Mouse (Mus musculus) kidney, adult 18-20 months (tissue): ENCODE results near the gene 4921536K21Rik.
A peak's percentile ranks its signal among the peaks of the same experiment; 100 is the strongest.

Source experiments
- DNase-seq: peaks from one replicate; pipeline ENCODE4 v3.0.0; 2021

4921536K21Rik gene

DNA sequence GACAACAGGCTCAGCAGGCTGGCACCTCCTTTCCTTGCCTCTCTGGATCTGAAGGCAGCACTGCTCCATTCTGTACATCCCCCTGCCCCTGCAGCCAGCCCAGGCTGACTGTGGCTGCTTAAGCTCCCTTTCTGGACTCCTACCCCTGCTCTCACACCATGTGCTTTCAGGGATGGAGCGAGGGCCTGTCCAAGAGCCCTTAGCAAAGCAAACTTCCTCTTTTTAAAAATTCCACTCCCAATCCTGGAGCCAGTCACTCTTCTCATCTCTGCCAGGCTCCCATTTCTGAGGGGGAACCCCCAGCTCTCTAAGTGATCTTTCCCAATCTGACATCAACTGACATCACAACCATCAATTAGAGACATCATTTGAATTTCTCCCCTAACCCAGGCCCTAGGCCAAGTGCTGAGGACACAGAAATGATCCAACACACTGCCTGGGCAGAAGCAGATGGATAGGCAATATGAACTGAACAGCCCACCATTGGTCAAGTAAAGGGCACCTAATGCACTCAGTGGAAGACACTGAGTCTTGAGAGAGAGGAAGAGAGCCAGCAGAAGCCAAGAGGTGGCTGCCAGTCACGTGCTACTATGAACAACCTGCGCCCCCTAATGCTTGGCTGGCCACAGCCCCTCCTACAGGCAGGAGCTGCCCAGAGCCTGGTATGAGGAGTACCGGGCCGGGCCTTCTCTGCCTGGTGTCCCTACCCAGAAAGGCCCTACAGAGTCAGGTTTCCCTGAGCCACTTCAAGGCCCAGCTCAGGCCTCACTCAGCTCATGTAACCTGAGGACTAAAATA, 15.8 kb upstream of the 4921536K21Rik start:
- peak; percentile 11 for DNase-seq

DNA sequence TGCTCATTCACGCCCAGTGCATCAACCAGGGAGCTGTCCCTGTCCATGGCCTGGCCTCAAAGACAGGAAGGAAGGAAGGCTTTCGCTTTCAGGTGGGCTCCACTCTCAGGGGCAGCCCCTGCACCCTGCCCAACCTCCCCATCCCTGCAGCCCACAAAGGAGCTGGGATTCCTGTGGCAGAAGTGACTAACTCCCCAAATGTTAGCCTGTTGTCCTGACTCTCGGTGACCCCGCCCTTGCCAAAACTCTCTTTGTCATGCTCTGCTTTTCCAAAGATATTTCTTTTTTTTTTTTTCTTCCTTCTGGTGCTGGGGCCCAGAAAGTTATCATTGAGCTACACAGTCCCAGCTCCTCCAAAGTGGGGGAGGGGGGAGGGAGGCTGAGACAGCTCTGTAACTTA, 14.3 kb upstream of the 4921536K21Rik start:
- no peak for DNase-seq

DNA sequence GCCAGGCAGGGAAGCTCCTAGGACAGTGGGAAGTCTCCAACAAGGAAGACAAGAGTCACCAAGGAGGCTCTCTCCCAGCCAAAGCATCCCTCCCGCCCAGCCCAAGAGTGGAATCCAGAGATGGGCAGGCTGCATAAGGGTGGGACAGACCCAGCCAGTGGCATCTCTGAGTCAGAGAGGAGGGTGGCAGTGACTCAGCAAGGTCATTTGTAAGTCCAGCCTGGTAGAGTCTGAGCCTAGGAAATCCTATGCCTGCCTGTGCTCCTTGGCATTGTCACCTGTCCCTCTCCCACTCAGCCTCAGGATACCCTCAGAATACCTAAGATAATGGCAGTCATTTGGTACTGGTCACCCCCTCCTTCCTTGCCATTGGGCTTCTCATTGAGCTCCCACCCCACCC, 10.5 kb upstream of the 4921536K21Rik start:
- DNase-seq: no peak

DNA sequence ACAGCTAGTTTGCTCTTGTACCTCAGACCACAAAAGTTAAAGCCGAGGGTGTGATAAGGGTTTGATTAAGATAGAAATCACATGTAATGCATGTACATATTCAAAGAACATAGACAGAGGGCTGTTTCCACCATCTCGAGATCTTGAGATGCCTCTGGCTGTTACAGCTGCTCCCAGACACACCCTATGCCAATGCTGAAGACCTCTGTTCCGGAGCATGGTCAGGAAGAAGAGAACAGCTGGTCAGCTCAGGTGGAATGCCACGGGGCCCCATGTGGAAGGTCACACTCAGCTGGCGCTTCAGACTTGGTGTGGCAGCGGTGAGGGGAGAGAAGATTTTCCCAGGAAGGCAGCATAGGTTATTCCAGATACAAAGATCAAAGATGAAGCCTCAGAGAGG, 9.8 kb upstream of the 4921536K21Rik start:
- no peak for DNase-seq

DNA sequence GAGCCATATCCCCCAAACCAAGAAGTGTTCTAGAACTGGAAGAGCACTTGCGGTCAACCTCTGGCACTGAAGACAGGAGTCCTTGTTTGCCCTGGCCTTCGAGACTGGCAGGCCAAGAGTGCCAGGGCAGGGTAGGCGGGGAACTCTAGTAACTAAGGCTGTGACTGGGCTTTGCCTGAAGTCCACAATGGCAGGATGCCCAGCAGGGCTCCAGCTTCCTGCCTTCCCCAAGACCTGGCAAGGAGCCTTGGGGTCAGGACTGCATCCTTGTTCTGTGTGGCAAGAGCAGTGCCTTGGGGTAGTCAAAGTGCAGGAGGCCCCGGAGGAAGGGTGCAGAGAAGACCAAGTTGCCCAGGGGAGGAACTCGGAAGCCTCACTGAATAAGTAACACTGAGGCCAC, 8.1 kb upstream of the 4921536K21Rik start:
- DNase-seq: peak; percentile 90

DNA sequence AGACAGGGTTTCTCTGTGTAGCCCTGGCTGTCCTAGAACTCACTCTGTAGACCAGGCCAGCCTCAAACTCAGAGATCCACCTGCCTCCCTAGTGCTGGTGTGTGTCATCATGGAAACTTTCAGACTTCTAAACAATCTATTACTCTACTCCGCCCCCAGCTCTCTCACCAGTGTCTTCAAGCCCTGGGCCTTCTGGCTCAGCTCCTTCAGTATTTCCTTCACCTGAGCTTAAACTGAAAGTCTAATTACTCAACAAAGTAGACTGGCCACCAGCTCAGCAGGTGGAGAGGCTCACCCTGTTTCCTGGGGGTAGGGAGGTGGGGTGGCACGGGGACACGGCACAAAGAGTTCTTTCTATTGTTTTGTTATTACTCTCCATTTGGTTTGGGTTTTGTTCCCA, 7.6 kb upstream of the 4921536K21Rik start:
- DNase-seq: no peak

DNA sequence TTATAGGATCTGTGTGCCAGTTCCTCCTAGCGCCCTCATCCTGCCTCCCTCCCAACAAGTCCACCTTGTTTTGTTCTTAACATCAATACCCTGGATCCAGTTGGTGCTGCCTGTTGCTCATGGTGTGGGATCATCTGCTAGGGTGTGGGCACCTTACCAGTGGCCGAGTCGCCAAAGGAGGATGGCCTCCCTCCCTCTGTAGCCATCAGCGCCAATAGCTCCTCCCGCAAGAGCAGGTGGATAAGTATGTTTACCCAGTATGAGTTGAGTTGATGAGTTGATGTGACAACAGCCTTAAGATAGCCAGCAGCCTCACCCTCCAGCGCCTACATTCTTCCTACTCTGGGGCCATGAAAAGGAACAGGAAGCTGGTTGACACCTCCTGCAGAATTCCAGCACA, 5.4 kb upstream of the 4921536K21Rik start:
- no peak for DNase-seq

DNA sequence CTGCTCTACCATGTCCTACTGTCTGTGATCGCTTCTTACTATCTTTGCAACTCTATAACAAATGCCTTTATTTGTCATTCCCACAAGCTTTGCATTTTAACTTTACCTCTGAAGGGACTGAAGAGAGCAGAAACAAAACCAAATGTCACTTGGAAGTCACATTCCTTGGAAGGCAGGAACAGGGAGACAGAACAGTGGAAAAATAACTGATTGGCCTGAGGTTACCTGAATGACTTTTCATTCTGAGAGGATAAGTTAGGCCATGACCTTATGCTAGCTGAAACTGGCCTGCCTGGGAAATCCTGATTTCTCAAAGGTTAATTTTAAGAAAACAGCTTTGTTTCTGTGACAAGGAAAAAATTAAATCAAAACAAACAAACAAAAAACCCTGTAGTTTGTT, 1.0 kb upstream of the 4921536K21Rik start:
- DNase-seq: no peak

DNA sequence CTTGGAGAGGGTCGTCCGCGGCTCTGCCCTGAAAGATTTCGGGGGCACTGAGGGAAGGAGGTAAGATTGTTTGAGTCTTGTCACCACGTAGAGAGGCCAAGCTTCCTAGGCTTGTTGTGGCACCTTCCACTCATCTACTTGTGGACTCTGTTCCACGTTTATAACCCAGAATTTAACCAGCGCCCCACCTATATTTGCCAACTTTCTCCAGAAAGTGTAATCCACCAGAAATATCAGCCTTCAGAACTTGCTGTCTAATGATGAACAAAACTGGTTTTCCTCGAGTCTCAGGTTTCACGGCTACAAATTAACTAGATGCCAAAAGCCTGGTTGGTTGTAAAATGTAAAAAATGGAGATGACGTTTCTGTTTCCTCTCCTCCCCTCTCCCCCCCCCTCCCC, 560 bp upstream of the 4921536K21Rik start:
- no peak for DNase-seq

DNA sequence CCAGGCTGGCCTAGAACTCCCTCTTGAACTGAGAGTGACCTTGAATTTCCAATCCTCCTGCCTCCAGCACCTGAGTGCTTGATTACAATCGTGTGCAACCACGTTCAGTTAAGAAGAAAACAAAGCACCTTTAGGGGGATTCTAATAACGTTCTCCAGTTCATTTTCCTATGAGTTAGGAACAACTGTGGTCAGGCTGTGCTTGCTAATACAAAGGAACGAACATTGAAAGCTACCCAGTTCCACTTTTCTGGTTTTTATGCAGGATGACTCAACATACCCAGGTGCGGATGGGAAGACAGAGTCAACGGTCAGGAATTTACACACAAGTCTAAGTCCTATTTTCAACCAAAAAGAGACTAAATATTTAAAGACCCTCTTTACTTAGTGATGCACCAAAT, 928 bp downstream of the 4921536K21Rik start:
- DNase-seq: no peak

DNA sequence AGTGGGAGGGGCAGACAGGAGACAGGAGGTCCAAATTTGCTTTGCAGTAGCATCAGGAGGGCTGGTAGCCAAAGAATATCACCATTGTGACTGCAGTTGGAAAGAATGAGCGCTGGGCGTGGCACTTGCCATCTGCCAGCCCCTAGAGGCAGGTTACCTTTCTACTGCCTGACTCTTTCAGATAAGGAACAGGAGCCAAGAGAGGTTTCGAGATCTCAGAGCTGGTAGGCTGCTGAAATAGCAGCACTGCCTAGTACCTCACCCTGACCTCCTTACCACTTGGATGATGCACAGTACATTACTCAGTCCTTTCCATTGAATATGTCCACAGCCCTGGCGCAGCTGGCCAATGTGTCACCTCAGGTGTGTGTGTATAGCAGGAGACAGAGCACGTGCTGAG, 7.6 kb downstream of the 4921536K21Rik start:
- DNase-seq: no peak

DNA sequence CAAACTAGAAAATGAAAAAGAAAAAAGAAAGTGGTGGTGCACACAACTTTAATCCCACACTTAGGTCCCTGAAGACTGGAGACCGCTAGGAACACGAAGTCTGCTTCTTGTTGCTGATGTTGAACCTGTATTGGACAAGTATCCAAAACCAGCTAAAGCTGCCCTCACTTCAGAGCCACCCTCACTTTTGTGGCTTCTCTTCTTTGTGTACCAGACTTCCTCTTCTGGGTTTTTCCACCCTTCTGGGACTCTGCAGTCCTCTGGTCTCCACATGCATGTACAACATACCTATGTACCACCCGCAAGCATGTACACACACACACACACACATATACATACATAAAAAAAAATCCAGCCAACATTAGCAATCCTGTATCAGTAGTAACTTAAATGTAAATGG, 11.2 kb downstream of the 4921536K21Rik start:
- no peak for DNase-seq

DNA sequence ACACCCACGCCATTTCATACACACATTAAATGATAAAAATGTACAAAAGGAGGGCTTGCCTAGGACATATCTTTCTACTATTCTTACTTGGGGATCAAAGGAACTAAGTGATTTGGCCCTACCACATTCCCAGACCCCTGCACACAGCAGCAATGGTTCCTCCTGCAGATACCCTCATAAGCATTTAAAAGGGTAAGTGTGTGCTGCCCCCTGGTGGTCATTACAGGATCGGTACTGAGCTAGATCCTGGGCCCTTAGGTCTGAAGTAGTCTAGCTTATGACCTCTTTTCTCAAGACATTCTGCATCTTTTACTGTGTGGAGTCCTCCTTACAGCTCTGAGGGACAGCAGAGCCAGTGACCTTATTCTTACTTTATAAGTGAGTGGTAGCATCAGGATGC, 15.1 kb downstream of the 4921536K21Rik start:
- DNase-seq: peak; percentile 81

DNA sequence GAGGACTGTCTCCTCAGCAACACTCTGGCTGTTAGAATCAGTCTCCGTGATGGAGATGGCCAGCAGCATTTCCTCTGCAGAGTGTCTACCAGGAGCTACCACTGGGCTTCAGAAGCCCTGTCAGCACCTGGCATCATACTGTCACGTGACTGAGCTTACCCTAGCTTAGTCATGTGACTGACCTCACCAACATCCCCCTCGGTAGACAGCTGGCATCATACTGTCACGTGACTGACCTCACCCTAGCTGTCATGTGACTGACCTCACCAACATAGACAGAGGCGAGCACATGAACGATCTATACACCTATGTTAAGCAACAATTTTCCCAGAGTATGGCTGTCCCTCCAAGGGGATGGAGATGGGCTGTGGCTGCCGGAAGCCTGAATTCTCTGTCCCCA, 16.2 kb downstream of the 4921536K21Rik start:
- no peak for DNase-seq

DNA sequence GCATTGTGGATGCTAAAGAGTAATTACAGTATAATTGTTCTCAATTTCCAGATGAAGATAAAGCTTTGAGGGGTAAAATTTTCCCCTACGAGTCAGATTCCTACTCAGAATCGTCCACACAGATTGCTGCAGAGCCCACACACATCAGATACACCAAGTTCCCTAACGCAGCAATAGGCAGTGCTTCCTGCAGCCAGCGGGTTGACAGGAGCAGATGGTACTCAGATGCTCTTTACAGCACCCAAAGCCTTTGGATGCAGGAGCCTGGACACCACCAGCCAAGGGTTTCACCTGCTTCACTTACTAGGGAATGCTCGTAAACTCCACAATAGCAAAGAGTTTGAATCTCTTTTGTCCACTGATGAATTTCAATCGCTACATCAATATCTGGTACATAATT, 18.5 kb downstream of the 4921536K21Rik start:
- no peak for DNase-seq

DNA sequence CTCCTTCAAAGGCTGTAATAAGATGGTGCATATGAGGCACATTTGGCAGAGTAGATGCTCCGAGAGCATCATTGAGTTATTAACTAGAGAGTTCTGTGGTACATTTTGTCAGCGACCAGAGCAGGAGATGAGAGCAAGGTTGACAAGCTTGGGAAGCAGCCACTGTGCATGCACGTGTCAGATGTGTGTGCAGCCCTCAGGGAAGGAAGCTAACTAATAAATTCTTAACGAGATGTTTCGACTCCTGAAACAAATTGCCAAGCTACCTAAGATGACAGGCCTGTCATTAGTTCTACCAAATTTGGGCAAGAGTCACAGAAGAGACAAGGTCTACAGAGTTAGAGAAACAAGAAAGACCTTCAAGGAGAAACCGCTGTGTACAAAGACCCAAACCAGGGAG, 30.6 kb downstream of the 4921536K21Rik start:
- DNase-seq: peak; percentile 7

DNA sequence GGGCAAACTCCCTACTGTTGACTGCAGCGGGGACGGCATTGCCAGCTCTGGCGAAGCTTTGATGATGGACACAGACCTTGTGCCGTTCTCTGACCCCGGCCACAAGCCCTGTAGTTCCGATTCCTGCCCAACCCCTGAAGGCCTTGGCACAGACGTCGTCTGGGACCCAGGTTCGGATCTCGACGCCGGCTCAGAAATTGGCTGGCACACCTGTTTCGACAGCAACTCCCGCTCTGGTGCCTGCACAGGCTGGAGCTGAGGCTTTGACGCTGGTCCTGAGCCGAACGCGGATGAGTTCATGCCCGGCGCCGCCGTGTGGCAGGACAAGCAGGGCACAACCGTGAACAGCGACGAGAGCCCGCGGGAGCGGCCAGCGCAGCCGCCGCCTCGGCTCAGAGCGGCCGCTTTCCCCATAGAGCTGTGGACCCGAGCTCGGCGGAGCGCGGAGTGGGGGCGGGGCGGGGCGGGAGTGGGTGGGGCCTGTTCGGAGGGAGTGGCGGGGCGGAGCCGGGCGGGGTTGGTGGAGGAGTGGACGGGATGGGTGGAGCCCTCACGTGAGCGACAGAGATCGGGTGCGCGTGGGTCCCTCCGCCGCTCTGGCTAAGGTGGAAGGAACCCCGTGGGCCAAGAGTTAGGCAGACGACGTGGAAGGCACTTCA, 31.3 kb downstream of the 4921536K21Rik start, which contains the start of gene Osbp2:
Osbp2 (minus strand) TSS at position 450 of the 659 bp plus-strand sequence.
- DNase-seq: peak; percentile 78

DNA sequence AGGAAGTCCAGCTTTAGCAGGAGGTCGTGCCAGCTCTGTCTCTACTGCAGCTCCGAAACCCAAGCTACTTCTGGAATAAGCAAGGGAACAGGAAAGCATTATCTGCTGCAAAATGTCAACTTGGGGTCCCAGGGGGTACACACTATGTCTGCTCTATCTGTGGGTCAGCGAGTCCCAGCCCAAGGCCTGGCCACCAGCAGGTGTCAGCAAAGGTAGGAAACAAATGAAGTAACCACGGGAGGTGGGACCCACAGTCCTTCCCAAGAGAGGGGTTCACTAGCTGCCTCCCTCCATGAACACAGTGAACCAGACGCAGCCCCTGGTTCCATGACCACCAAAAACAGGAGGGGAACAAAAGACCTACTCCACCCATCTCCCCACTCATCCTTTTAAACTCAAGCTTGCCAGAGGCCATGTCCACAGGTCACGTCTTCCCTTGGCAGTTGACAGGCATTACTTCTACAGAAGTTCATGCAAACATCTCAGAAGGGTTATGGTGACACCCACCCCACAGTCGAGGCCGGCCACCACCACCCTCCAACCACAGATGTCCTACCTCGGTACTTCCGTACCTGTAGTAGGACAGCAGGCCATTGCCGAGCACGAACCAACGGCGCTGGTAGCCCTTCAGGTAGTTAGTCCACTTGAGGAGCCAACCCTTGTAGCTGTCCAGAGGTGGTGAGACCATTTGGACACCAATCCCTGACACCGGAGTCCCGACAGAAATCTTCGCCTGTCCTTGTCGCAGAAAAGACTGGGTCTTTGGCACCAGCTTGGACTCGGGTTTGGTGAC, 32.0 kb downstream of the 4921536K21Rik start:
- DNase-seq: no peak

DNA sequence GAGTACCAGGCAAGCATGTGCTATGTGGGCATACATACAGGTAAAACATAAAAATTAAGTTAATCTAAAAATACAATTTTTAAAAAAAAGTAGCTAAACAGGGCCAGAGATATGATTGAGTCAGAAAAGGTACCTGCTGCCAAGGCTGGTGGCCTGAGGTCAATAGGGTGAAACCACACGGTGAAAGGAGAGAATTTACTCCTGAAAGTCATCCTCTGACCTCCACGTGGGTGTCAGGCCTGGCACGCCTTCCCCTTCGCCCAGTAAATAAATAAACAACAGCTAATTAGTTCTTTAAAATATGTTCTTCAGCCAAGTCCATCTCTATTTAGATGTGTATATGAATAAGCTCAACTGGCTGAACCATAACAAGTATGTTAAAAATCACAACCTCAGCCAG, 34.5 kb downstream of the 4921536K21Rik start:
- DNase-seq: no peak

DNA sequence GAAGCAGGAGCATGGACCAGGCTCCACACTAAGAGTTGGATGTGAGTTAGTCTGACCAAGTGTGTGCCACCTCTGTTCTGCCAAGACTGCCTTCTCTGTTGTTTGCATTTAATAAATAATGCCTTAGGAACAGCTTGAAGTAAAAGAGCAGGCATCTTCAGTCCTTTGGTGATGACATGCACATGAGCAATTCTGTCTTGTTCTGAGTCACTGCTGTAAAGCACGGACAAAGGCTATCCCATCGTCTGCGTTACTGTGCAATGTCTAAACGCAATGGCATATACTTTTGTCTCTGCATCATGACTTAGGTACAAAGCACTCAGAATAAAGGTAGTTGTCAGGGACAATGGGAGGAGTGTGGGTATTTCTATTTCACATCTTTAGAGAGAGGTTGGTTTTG, 35.1 kb downstream of the 4921536K21Rik start:
- no peak for DNase-seq

DNA sequence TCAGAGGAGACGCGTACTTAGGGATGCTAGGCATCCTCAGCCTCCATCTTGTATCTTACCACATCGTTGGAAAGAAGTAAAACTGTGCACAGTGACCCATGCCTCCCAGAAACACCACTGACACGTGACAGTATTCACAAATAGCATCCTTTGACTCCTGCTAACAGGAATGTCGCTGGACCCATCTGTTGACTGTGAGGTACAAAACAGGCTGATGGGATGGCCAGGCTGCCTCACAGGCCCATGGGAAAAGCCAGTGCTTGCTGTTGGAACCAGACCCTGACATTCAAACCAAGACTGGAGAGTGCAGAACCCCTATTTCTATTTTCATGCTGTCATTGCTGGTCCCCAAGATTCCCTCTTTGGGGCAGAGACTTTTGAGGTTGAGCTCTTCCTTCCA, 37.0 kb downstream of the 4921536K21Rik start:
- no peak for DNase-seq

DNA sequence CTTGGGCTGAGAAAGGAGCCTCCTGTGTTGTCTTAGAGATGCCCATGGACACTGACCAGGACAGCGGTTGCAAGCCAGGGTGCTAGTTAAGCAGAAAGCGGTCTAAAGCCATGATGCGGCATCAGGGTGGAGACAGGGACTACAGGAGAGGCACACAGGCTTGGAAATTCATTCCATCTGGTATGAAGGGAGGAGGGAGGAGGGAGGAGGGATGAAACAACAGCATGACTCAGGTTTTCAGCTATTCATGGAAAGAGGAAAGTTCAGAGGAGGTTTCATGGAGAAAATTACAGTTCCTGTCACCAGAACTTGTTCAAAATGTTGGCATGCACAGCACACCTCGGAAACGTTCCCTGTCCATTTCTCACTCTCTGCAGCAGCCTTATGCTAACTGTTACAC, 39.1 kb downstream of the 4921536K21Rik start:
- DNase-seq: no peak

DNA sequence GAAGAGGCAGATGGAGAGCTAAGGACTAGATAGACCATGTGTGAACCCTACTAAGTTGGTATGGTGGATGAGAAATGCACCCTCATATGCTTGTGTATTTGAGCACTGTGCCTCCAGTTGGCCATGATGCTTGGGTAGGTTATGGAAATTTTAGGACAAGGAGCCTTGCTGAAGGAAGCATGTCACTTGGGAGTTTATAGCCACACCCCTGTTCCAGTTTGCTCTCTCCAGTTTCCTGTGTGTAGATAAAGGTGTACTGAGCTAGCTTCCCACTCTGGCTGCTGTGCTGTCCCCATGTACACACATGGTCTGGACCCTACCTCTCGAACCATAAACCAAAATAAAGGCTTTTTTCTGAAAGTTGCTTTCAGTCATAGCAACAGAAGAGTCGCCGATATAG, 40.7 kb downstream of the 4921536K21Rik start:
- DNase-seq: no peak
